Mouse (Mus musculus) G1E-ER4 (cell line): ENCODE data around the gene Ivd. TPM values are rescaled to one million over a fixed set of nuclear protein-coding genes. Genes with fewer than 3 reads are reported as not detected.

Experiments used
- GATA1 ChIP-seq: IDR thresholded peaks from one replicate; pipeline ENCODE4 v1.8.0; 2012; ENCODE audit warnings: low read length, inconsistent platforms
- polyA plus RNA-seq: library from polyadenylated mRNA; stranded (reverse); fragments of >175 nt; gene quantifications from 2 replicates; pipeline ENCODE4 v1.2.3, GENCODE M21; 2012

Ivd gene
- 4.7 and 10.5 TPM in 2 replicates for polyA plus RNA-seq

- TF ChIP-seq GATA1 = no peak
Measured at GRCm38 (mm10) chr2:118861454-118862339, at the start of gene Ivd. Gene Ivd, plus strand, starts transcription at chr2:118861954.

- TF ChIP-seq GATA1 = no peak
Measured at GRCm38 (mm10) chr2:118812724-118813123, 49.0 kb upstream of the Ivd start.

- no peak for TF ChIP-seq GATA1
Measured at GRCm38 (mm10) chr2:118813981-118814836, 47.5 kb upstream of the Ivd start, which contains the start of gene Knstrn. Gene Knstrn, plus strand, starts transcription at chr2:118814003.

- no peak for TF ChIP-seq GATA1
Measured at GRCm38 (mm10) chr2:118822800-118823199, 39.0 kb upstream of the Ivd start.

GRCm38 (mm10) chr2:118824396-118824795 is 37.4 kb upstream of the Ivd start:
- TF ChIP-seq GATA1 = no peak

- no peak for TF ChIP-seq GATA1
Measured at GRCm38 (mm10) chr2:118829096-118829495, 32.7 kb upstream of the Ivd start.

- no peak for TF ChIP-seq GATA1
Measured at GRCm38 (mm10) chr2:118834061-118834460, 27.7 kb upstream of the Ivd start.

- TF ChIP-seq GATA1 = no peak
Measured at GRCm38 (mm10) chr2:118835115-118835514, 26.6 kb upstream of the Ivd start.

GRCm38 (mm10) chr2:118838330-118838729 is 23.4 kb upstream of the Ivd start:
- no peak for TF ChIP-seq GATA1

- no peak for TF ChIP-seq GATA1
Measured at GRCm38 (mm10) chr2:118841186-118841585, 20.6 kb upstream of the Ivd start.

GRCm38 (mm10) chr2:118841774-118842173 is 20.0 kb upstream of the Ivd start:
- no peak for TF ChIP-seq GATA1

GRCm38 (mm10) chr2:118844427-118844826 is 17.3 kb upstream of the Ivd start:
- TF ChIP-seq GATA1 = no peak

GRCm38 (mm10) chr2:118846246-118846645 is 15.5 kb upstream of the Ivd start:
- no peak for TF ChIP-seq GATA1

GRCm38 (mm10) chr2:118851756-118852155 is 10.0 kb upstream of the Ivd start:
- TF ChIP-seq GATA1 = no peak

- no peak for TF ChIP-seq GATA1
Measured at GRCm38 (mm10) chr2:118862340-118862675, 554 bp downstream of the Ivd start.

GRCm38 (mm10) chr2:118870601-118871000 is 8.8 kb downstream of the Ivd start:
- no peak for TF ChIP-seq GATA1
